Mouse (Mus musculus): Measurements from ENCODE around the gene Sp1. TPM values are rescaled to one million over a fixed set of nuclear protein-coding genes. Genes with fewer than 3 reads are reported as not detected.

Gene Sp1
- polyA plus RNA-seq, 1 experiment: 43.8 TPM

DNA sequence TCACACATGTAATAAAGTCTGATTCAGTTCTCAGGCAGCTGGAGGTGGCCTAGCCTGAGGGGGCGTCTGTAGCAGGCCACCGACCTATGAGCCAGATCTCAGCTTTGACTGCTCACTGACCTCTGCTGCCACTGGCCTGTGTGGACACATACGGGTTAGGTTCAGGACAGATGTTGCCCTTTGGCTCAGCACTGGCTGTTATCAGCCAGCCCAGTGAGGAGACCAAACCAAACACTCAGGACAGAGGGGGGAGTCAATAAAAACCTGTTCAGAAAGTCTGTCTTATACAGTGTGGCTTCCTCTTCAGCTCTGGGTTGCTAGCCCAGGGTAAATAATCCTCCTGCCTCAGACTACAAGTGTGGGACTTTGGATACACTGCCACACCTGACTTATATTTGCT, 10.9 kb upstream of the Sp1 start:
- no peak for TF ChIP-seq POLR2A (IDR thresholded peaks at IDR 0.05; ENCODE audit: borderline replicate concordance, low read depth, low read length)
- no peak for TF ChIP-seq CTCF (IDR thresholded peaks at IDR 0.05; ENCODE audit: low read depth, low read length)
- Histone ChIP-seq H3K27ac (ENCODE audit: insufficient read depth, low read depth, low read length) (peak overlapping the region; percentile 99), H3K4me3 (ENCODE audit: insufficient read depth, low read length) (no peak overlapping the region), H3K4me1 (ENCODE audit: control insufficient read depth, insufficient read depth, low read length) (peaks cover 54% of the 10 kb centered on the region)

DNA sequence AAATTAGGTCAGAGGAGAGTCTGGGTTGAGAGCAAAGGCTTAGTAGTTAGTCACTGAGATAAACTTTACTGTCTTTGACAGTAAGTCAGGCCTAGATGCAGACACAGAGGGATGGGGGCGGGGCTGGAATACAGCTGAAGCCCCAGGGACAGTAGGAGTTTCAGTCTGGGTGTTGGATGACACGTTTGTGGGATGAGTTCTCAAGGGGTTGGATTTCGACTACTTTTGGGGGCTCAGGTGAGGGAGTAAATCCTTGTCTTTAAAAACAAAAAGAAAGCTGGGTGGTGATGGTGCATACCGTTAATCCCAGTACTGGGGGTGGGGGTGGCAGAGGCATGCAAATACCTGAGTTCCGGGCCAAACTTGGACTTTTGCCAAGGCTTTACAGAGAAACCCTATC, 7.3 kb upstream of the Sp1 start:
- no peak overlapping the region for H3K4me3 ChIP-seq (ENCODE audit: insufficient read depth, low read length)
- TF ChIP-seq CTCF (IDR thresholded peaks at IDR 0.05; ENCODE audit: low read depth, low read length): no peak
- no peak for TF ChIP-seq POLR2A (IDR thresholded peaks at IDR 0.05; ENCODE audit: borderline replicate concordance, low read depth, low read length)
- H3K27ac ChIP-seq (ENCODE audit: insufficient read depth, low read depth, low read length): no peak overlapping the region; the same call in 1 of the 2 replicates
- peaks cover 36% of the 10 kb centered on the region for H3K4me1 ChIP-seq (ENCODE audit: control insufficient read depth, insufficient read depth, low read length)

DNA sequence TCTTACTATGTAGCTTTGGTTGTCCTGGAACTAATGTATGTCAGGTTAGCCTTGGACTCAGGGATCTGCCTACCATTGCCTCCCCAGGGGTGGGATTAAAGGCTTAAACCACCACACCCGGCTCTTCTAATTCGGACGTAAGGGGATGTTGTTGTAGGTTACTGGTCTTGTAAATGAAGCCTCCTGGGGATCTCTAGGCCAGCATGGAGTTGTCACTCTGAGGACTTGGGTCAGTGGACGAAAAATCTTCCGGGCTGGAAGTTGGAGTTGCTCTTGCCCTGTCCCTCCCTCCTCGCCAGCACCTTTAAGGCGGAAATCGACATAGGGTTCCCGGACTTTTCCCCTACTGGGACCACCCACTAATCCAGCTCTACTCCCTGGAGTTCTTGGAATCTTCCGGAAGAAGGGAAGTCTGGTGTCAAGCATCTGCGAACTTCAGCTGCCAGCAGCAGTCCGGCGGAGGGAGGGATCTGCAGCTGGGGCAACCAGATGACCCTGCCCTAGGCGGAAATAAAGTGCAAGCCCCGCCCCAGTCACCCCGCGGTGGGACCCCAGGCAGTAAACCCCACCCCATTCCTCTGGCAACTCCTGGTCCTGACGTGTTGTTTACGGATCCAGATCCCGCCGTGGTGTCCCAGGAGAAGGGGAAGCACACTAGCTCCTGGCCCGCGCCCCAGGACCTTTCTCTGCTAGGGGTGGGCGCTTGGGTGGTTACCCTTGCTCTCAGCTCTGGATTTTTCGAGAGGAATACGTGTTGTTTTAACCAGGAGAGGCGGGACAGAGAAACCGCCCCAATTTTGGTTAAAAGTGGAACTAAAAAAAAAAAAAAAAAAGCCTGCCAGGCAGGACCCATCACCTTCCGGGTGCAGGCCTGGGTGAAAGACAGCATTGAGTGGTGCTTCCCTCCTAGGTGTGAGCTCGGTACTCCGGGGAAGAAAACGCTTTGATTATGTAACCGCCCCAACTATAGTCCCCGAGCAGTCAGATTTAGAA, 6.4 kb upstream of the Sp1 start:
- H3K4me3 ChIP-seq (ENCODE audit: insufficient read depth, low read length): peak overlapping the region; percentile 68
- H3K4me1 ChIP-seq (ENCODE audit: control insufficient read depth, insufficient read depth, low read length): peaks cover 28% of the 10 kb centered on the region
- TF ChIP-seq POLR2A (IDR thresholded peaks at IDR 0.05; ENCODE audit: borderline replicate concordance, low read depth, low read length) (no peak; the same call in 1 of the 2 replicates), CTCF (IDR thresholded peaks at IDR 0.05; ENCODE audit: low read depth, low read length) (no peak)
- peak overlapping the region; percentile 92 for H3K27ac ChIP-seq (ENCODE audit: insufficient read depth, low read depth, low read length)

DNA sequence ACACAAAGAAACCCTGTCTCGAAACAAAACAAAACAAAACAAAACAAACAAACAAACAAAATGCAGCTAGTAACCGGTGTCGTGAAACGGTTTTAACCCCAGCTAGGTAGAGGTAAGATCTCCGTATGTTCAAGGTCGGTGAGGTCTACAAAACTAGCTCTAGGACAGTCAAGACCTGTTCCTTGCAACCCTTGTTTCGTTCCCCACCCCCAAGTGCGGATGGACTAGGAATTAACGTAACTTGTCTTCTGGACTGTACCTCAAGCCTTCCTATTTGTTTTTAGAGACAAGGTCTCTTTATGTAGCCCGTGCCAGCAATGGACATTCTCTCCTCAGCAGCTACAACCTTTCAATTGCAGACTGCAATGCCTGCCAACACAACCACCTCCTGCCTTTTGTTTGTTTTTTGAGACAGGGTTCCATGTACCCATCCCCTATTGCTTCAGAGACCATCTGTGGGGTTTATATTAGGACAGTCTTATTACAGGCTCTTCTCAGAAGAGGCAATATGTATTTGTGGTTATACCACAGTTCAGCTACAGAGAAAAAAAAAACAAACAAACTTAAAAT, 5.4 kb upstream of the Sp1 start:
- Histone ChIP-seq H3K27ac (ENCODE audit: insufficient read depth, low read depth, low read length) (peak overlapping the region; percentile 92; the same call in 1 of the 2 replicates), H3K4me1 (ENCODE audit: control insufficient read depth, insufficient read depth, low read length) (peaks cover 18% of the 10 kb centered on the region), H3K4me3 (ENCODE audit: insufficient read depth, low read length) (peak overlapping the region; percentile 68)
- TF ChIP-seq CTCF (IDR thresholded peaks at IDR 0.05; ENCODE audit: low read depth, low read length) (no peak), POLR2A (IDR thresholded peaks at IDR 0.05; ENCODE audit: borderline replicate concordance, low read depth, low read length) (no peak)

DNA sequence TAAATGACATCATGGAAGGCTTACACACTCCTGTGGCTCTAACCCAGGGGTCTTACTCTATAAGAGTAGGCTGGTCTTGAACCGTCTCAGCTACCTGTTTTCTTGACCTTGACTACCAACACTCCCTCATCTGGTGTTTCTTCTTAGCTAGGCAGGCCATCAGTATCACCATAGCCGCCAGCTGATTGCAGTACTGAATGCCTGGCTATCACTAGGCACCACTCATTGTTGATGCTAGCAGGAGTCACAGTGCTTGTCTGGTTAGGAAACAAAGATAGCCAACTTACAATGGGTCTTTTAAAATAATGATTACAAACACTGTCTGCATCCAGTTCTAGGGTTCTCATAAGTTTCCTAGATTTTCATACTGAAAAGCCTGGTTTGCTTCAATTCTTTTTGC, 4.7 kb upstream of the Sp1 start:
- peaks cover 13% of the 10 kb centered on the region for H3K4me1 ChIP-seq (ENCODE audit: control insufficient read depth, insufficient read depth, low read length)
- TF ChIP-seq CTCF (IDR thresholded peaks at IDR 0.05; ENCODE audit: low read depth, low read length) (no peak), POLR2A (IDR thresholded peaks at IDR 0.05; ENCODE audit: borderline replicate concordance, low read depth, low read length) (no peak)
- H3K27ac ChIP-seq (ENCODE audit: insufficient read depth, low read depth, low read length): no peak overlapping the region
- H3K4me3 ChIP-seq (ENCODE audit: insufficient read depth, low read length): no peak overlapping the region

DNA sequence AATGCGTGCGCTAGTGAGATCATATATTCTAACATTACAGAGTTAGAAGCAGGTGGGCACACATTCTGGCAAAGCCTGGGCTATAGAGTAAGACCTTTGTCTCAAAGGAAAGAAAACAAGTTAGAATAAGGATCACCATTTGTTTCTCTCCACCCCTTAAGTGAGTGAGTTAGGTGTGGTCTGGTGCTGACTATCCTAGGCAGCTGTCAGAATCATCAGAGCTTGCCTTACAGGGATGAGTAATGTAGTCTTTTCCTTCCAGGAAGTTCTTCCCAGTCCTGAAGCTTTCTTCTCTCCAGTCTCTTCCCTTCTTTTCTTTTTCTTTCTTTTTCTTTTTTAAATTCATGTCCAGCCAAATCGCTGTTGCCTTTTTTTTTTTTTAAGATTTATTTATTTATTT, 3.7 kb upstream of the Sp1 start:
- H3K4me1 ChIP-seq (ENCODE audit: control insufficient read depth, insufficient read depth, low read length): peaks cover 15% of the 10 kb centered on the region
- TF ChIP-seq CTCF (IDR thresholded peaks at IDR 0.05; ENCODE audit: low read depth, low read length) (no peak), POLR2A (IDR thresholded peaks at IDR 0.05; ENCODE audit: borderline replicate concordance, low read depth, low read length) (no peak)

DNA sequence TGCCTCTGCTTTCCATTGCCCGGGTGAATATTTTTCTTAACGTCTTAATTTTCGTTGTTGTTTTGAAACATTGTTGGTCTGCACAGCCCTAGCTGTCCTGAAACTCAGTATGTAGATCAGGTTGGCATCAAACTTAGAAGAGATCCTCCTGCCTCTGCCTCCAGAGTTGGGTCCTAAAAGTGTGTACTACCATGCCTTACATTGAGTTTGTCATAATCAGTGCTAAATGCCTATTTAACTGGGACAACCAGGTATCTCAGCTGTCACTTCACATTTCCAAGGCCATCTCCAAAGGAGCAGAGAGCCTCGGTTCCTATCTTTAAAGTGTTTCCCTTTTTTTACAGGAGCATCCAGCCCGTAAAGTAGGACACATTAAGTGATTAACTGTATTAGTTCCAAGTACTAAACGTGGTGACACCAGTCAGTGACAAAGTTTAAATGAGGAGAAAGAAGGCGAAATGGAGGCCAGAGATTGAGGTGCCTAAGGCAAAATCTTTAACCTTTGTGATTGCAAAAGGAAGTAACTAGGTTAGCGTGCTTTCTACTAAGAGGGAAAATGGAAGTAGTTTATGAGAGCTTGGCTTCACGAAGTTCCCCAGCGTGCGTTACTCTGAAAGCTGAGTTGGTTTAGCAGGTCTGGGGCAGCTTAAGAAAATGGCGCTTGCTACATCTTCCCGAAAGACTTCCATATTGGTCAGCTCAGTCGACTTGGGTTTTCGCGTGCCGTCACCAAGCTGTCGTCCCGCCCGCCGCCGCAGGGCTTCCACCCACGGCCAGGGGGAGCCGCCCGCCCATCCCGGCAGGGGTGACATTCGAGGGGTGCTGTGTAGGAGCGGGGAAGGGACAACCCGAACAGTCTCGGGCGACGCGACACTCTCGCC, 1.1 kb upstream of the Sp1 start:
- TF ChIP-seq POLR2A (IDR thresholded peaks at IDR 0.05; ENCODE audit: borderline replicate concordance, low read depth, low read length): peak; percentile 68; the same call in 1 of the 2 replicates
- no peak for TF ChIP-seq CTCF (IDR thresholded peaks at IDR 0.05; ENCODE audit: low read depth, low read length)
- peak overlapping the region; percentile 97 for H3K27ac ChIP-seq (ENCODE audit: insufficient read depth, low read depth, low read length)
- peak overlapping the region; percentile 67 for H3K4me3 ChIP-seq (ENCODE audit: insufficient read depth, low read length)
- H3K4me1 ChIP-seq (ENCODE audit: control insufficient read depth, insufficient read depth, low read length): peaks cover 27% of the 10 kb centered on the region

More for the DNA sequence above, 3.7 kb upstream of the Sp1 start:
- H3K4me3 ChIP-seq (ENCODE audit: insufficient read depth, low read length): no peak overlapping the region
- no peak overlapping the region for H3K27ac ChIP-seq (ENCODE audit: insufficient read depth, low read depth, low read length)

DNA sequence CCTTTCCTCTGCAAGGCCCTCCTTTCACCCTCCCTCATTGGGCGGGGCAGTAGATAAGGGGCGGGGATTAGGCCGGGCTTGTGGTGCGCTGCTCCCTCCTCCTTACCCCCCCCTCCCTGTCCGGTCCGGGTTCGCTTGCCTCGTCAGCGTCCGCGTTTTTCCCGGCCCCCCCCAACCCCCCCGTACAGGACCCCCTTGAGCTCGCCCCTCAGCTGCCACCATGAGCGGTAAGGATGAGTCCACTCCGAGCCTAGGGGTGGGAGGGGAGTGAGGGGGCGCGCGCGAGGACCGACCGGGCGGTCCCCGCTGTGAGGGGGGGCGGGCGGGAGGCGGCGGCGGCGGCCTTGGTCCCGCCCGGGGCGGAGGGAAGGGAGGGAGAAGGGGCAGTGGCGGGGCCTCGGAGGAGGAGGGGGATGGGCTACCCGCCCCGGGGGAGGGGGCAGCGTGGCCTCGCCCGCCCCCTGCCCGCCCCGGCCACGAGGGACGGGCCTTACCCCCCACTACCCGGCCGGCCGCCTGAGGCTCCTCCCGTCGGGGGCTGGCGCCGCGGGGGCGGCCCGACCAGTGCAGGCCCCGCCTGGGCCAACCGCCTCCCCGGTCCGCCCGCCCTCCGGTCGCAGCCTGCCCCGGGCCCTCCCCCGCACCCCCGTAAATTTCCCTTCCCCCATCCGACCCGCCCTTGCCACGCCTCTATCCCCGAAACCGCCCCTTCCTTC, 411 bp downstream of the Sp1 start:
- Histone ChIP-seq H3K27ac (ENCODE audit: insufficient read depth, low read depth, low read length) (peak overlapping the region; percentile 35; the same call in 1 of the 2 replicates), H3K4me1 (ENCODE audit: control insufficient read depth, insufficient read depth, low read length) (peaks cover 27% of the 10 kb centered on the region), H3K4me3 (ENCODE audit: insufficient read depth, low read length) (peak overlapping the region; percentile 41)
- TF ChIP-seq POLR2A (IDR thresholded peaks at IDR 0.05; ENCODE audit: borderline replicate concordance, low read depth, low read length): no peak
- no peak for TF ChIP-seq CTCF (IDR thresholded peaks at IDR 0.05; ENCODE audit: low read depth, low read length)

Measured in bone marrow macrophage, adult 2 months (primary cell).